In the genomic region with DNA sequence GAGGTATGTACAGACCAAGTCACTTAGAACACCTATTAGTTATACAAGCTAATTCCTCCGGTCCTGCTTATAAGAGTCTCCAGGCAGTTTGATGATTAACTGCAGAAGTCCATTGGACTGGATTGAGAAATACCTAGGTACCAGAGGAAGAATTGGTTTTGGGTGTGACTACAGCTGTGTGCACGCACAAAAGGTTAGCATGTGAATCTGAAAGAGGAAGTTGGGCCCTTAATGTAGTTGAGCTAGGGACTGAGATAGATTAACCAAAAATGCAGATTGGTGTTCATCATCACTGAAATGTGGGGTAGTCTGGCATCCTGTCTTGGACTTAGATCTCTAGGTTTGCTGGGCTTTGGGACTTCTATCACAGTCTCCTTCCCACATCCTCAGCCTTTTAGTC, we compare ENCODE assay signal across 21 mouse cellular contexts.
DNase-seq lines count a peak whose midpoint lies in the region; ATAC-seq and TF ChIP-seq lines count a peak whose summit lies in the region.
"Had no signal": no experiment of that assay in that cellular context is flagged by ENCODE, and none has a peak within 500 bp of the region (broad histone marks: within the 10 kb centered on the region; RNA-seq: fewer than 3 reads in every experiment).

No protein-coding gene starts in this region.

- H3K36me3 ChIP-seq in liver, adult 2 months (ENCODE audit: control insufficient read depth, insufficient read depth, low read length) = no peaks in the 10 kb centered on the region
- no peaks in the 10 kb centered on the region for H3K36me3 ChIP-seq in liver, embryonic 11.5 days (ENCODE audit: control insufficient read depth, insufficient read depth, low read length)
- H3K36me3 ChIP-seq: embryonic facial prominence, embryonic 15.5 days; forebrain, embryonic 10.5 days; heart, embryonic 12.5 days; hindbrain, embryonic 15.5 days had no signal

- TF ChIP-seq POLR2A in liver, adult 2 months (IDR thresholded peaks at IDR 0.05; ENCODE audit: extremely low read depth, insufficient read depth, low read length) = no peak

- TF ChIP-seq CTCF in liver, adult 2 months (IDR thresholded peaks at IDR 0.05; ENCODE audit: low read depth, low read length) = no peak

- H3K9ac ChIP-seq in liver, adult 2 months (ENCODE audit: low read depth, low read length) = no peak overlapping the region
- H3K9ac ChIP-seq in liver, embryonic 11.5 days (ENCODE audit: low read depth, low read length) = no peak overlapping the region
- H3K9ac ChIP-seq: embryonic facial prominence, embryonic 15.5 days; heart, embryonic 12.5 days; hindbrain, embryonic 15.5 days had no signal

- H3K4me2 ChIP-seq in liver, embryonic 11.5 days = no peak overlapping the region
- H3K4me2 ChIP-seq: embryonic facial prominence, embryonic 15.5 days; heart, embryonic 12.5 days; hindbrain, embryonic 15.5 days had no signal

- H3K27me3 ChIP-seq in liver, adult 2 months (ENCODE audit: control insufficient read depth, insufficient read depth, low read length) = no peaks in the 10 kb centered on the region
- H3K27me3 ChIP-seq in liver, embryonic 11.5 days (replicated peaks; ENCODE audit: control insufficient read depth, insufficient read depth, low read length) = no peaks in the 10 kb centered on the region
- H3K27me3 ChIP-seq: embryonic facial prominence, embryonic 15.5 days; heart, embryonic 12.5 days; hindbrain, embryonic 15.5 days had no signal

- DNase-seq in liver, adult 2 months (ENCODE audit: extremely low read depth, low read depth, low spot score) = peak; percentile 38
- no peak for DNase-seq in liver, embryonic 11.5 days (ENCODE audit: low spot score)
- no peak for DNase-seq in gastrocnemius, postnatal 4 days (ENCODE audit: low spot score in 2 of 2)
- no peak for DNase-seq in heart, postnatal 10 days
- DNase-seq: adrenal gland, postnatal 14 days; B cell, adult 2 months; cerebellum, adult 11-12 months; cerebellum, adult 9-11 months; embryo, embryonic 11 days; gastrocnemius, adult 2 months; gastrocnemius, postnatal 25 days; heart, postnatal 36 days had no signal

- WGBS in liver, adult 2 months = 35% methylated on average over 2 of the region's 2 CpGs
- WGBS in liver, embryonic 11.5 days = 73% methylated on average over 2 of the region's 2 CpGs

- no peaks in the 10 kb centered on the region for H3K4me1 ChIP-seq in liver, adult 2 months (ENCODE audit: control insufficient read depth, insufficient read depth, low read length)
- H3K4me1 ChIP-seq in liver, embryonic 11.5 days (replicated peaks; ENCODE audit: control insufficient read depth, insufficient read depth, low read length) = no peaks in the 10 kb centered on the region
- H3K4me1 ChIP-seq: heart, embryonic 12.5 days had no signal

- intact Hi-C loops in heart, postnatal 10 days (cut with DNase I) = no loop called here

- no peaks in the 10 kb centered on the region for H3K9me3 ChIP-seq in liver, embryonic 11.5 days (ENCODE audit: control insufficient read depth, low read length)
- H3K9me3 ChIP-seq: embryonic facial prominence, embryonic 15.5 days; forebrain, embryonic 10.5 days; heart, embryonic 12.5 days; hindbrain, embryonic 15.5 days had no signal

- no peak for ATAC-seq in liver, embryonic 11.5 days (replicated peaks; ENCODE audit: low FRiP score)
- peak; percentile 70 for ATAC-seq in granulocyte monocyte progenitor cell, adult 5-6 weeks (replicated peaks; ENCODE audit: poor library complexity, severe bottlenecking)
- peak; percentile 43; the same call in 1 of the 2 replicates for ATAC-seq in neutrophil, adult 5-6 weeks (ENCODE audit: extremely low read depth, insufficient number of reproducible peaks, low FRiP score, poor library complexity, severe bottlenecking)
- ATAC-seq: CD4-positive, CD25-positive, alpha-beta regulatory T cell, adult 4 months; forebrain, embryonic 14.5 days had no signal

- no peak overlapping the region for H3K27ac ChIP-seq in liver, adult 2 months (replicated peaks; ENCODE audit: insufficient read depth, low read depth, low read length)
- no peak overlapping the region for H3K27ac ChIP-seq in liver, embryonic 11.5 days (ENCODE audit: low read depth, low read length)
- H3K27ac ChIP-seq: embryonic facial prominence, embryonic 15.5 days; forebrain, embryonic 10.5 days; gastrocnemius, adult 2 months; hindbrain, embryonic 15.5 days had no signal

- H3K79me2 ChIP-seq in liver, adult 2 months (ENCODE audit: control insufficient read depth, insufficient read depth, low read length) = no peaks in the 10 kb centered on the region

- H3K4me3 ChIP-seq in liver, adult 2 months (ENCODE audit: insufficient read depth, low read depth, low read length) = no peak overlapping the region
- H3K4me3 ChIP-seq in liver, embryonic 11.5 days (ENCODE audit: low read depth, low read length) = no peak overlapping the region
- H3K4me3 ChIP-seq: embryonic facial prominence, embryonic 15.5 days; erythroblast, embryonic 14.5 days; forebrain, embryonic 10.5 days; gastrocnemius, adult 2 months; heart, embryonic 12.5 days; hindbrain, embryonic 15.5 days had no signal
